Mouse (Mus musculus) MEL (cell line): ENCODE measurements around the gene Cpd. TPM values are rescaled to one million over a fixed set of nuclear protein-coding genes. Genes with fewer than 3 reads are reported as not detected.
A peak's percentile ranks its signal among the peaks of the same experiment; 100 is the strongest.

Experiments
- DNase-seq: peaks from one replicate; pipeline ENCODE4 v3.0.0; 2011; ENCODE audit warnings: low read depth, low spot score
- H3K27ac ChIP-seq: 2 replicates; pipeline ENCODE4 v1.5.1; 2012; ENCODE audit warnings: low read depth, mild to moderate bottlenecking, control low read depth, low read length, moderate library complexity; ENCODE audit not compliant: control insufficient read depth
- H3K27me3 ChIP-seq, 2 experiments: fragments of 150-350 bp in 1 of 2; sonication (generic) in 1 of 2; 2 replicates each; pipeline ENCODE4 v1.6.1; 2012; ENCODE audit warnings: low read length in 2 of 2, mild to moderate bottlenecking in 2 of 2, improper control_type of control experiment in 1 of 2, moderate library complexity in 1 of 2; ENCODE audit not compliant: insufficient read depth in 2 of 2, control insufficient read depth in 1 of 2
- H3K36me3 ChIP-seq, 2 experiments: 2 replicates each; pipeline ENCODE4 v1.6.1; 2012 to 2014; ENCODE audit warnings: low read length in 2 of 2, improper control_type of control experiment in 1 of 2, inconsistent platforms in 1 of 2, mild to moderate bottlenecking in 1 of 2; ENCODE audit not compliant: insufficient read depth in 2 of 2, control insufficient read depth in 1 of 2
- H3K4me1 ChIP-seq, 2 experiments: fragments of 150-350 bp in 1 of 2; sonication (generic) in 1 of 2; 2 replicates each; pipeline ENCODE4 v1.6.1; 2012; ENCODE audit warnings: low read length in 2 of 2, improper control_type of control experiment in 1 of 2, mild to moderate bottlenecking in 1 of 2; ENCODE audit not compliant: insufficient read depth in 2 of 2, control insufficient read depth in 1 of 2
- H3K4me3 ChIP-seq, 2 experiments: fragments of 150-350 bp in 1 of 2; sonication (generic) in 1 of 2; 2 replicates each; pipeline ENCODE4 v1.5.1; 2012; ENCODE audit warnings: low read depth in 2 of 2, low read length in 2 of 2, mild to moderate bottlenecking in 2 of 2, moderate library complexity in 2 of 2, control low read depth in 1 of 2, improper control_type of control experiment in 1 of 2; ENCODE audit not compliant: control insufficient read depth in 1 of 2, insufficient read depth in 1 of 2
- H3K79me2 ChIP-seq: 2 replicates; pipeline ENCODE4 v1.6.1; 2012; ENCODE audit warnings: mild to moderate bottlenecking, low read length, moderate library complexity; ENCODE audit not compliant: control insufficient read depth, poor library complexity, insufficient read depth
- H3K9ac ChIP-seq: 2 replicates; pipeline ENCODE4 v1.6.1; 2012; ENCODE audit warnings: low read depth, mild to moderate bottlenecking, control low read depth, low read length, moderate library complexity; ENCODE audit not compliant: control insufficient read depth, poor library complexity, severe bottlenecking
- H3K9me3 ChIP-seq: fragments of 150-350 bp; sonication (generic); replicated peaks from 2 replicates; pipeline ENCODE4 v1.6.1; 2012; ENCODE audit warnings: mild to moderate bottlenecking, low read length, improper control_type of control experiment, moderate library complexity; ENCODE audit not compliant: insufficient read depth
- CTCF ChIP-seq, 3 experiments: IDR thresholded peaks in 2 of 3; conservative IDR thresholded peaks in 1 of 3; 2 replicates each; pipeline ENCODE4 v1.5.1; 2011 to 2012; ENCODE audit warnings: low read length in 3 of 3, low read depth in 2 of 3, mild to moderate bottlenecking in 2 of 3, improper control_type of control experiment in 1 of 3, inconsistent platforms in 1 of 3, mixed read lengths in 1 of 3, moderate library complexity in 1 of 3; ENCODE audit not compliant: control insufficient read depth in 1 of 3, insufficient read depth in 1 of 3, poor library complexity in 1 of 3, severe bottlenecking in 1 of 3
- E2F4 ChIP-seq: IDR thresholded peaks from 2 replicates; pipeline ENCODE4 v1.6.1; 2011; ENCODE audit warnings: low read depth, low read length, improper control_type of control experiment, borderline replicate concordance
- MAFK ChIP-seq: IDR thresholded peaks from 2 replicates; pipeline ENCODE4 v1.6.1; 2011; ENCODE audit warnings: low read depth, mild to moderate bottlenecking, low read length, improper control_type of control experiment, borderline replicate concordance
- MXI1 ChIP-seq: IDR thresholded peaks from 2 replicates; pipeline ENCODE4 v1.6.1; 2011; ENCODE audit warnings: mild to moderate bottlenecking, low read depth, low read length, improper control_type of control experiment
- NRF1 ChIP-seq: IDR thresholded peaks from 2 replicates; pipeline ENCODE4 v1.6.1; 2014; ENCODE audit warnings: low read depth, mild to moderate bottlenecking, inconsistent platforms, low read length, improper control_type of control experiment, moderate library complexity; ENCODE audit not compliant: poor library complexity, insufficient read depth, severe bottlenecking
- POLR2AphosphoS5 ChIP-seq: IDR thresholded peaks from 2 replicates; pipeline ENCODE4 v1.6.1; 2012; ENCODE audit warnings: low read depth, borderline replicate concordance, mild to moderate bottlenecking, inconsistent platforms, low read length, moderate library complexity, mixed read lengths
- RAD21 ChIP-seq: IDR thresholded peaks from 2 replicates; pipeline ENCODE4 v1.6.1; 2011; ENCODE audit warnings: mild to moderate bottlenecking, low read depth, low read length, improper control_type of control experiment
- SIN3A ChIP-seq: IDR thresholded peaks from 2 replicates; pipeline ENCODE4 v1.6.1; 2012; ENCODE audit warnings: low read length, improper control_type of control experiment, inconsistent platforms
- SMC3 ChIP-seq: IDR thresholded peaks from 2 replicates; pipeline ENCODE4 v1.6.1; 2011; ENCODE audit warnings: low read depth, low read length, improper control_type of control experiment
- UBTF ChIP-seq: IDR thresholded peaks from 2 replicates; pipeline ENCODE4 v1.6.1; 2012; ENCODE audit warnings: low read depth, mild to moderate bottlenecking, inconsistent platforms, low read length, improper control_type of control experiment, moderate library complexity, borderline replicate concordance; ENCODE audit not compliant: insufficient read depth
- USF1 ChIP-seq: IDR thresholded peaks from 2 replicates; pipeline ENCODE4 v1.6.1; 2014; ENCODE audit warnings: low read depth, mild to moderate bottlenecking, inconsistent platforms, low read length, improper control_type of control experiment, moderate library complexity
- USF2 ChIP-seq, 2 experiments: IDR thresholded peaks; 2 replicates each; pipeline ENCODE4 v1.6.1; 2011 to 2012; ENCODE audit warnings: improper control_type of control experiment in 2 of 2, low read length in 2 of 2, borderline replicate concordance in 1 of 2, inconsistent platforms in 1 of 2, low read depth in 1 of 2, mild to moderate bottlenecking in 1 of 2; ENCODE audit not compliant: insufficient read depth in 1 of 2
- ZC3H11A ChIP-seq: IDR thresholded peaks from 2 replicates; pipeline ENCODE4 v1.6.1; 2012; ENCODE audit warnings: low read depth, mild to moderate bottlenecking, inconsistent platforms, low read length, improper control_type of control experiment
- ZKSCAN1 ChIP-seq: IDR thresholded peaks from 2 replicates; pipeline ENCODE4 v1.6.1; 2012; ENCODE audit warnings: low read depth, mild to moderate bottlenecking, inconsistent platforms, low read length, improper control_type of control experiment, moderate library complexity
- polyA plus RNA-seq, 2 experiments: library from polyadenylated mRNA; stranded (reverse) in 1 of 2; unstranded in 1 of 2; fragments of >175 nt in 1 of 2; fragments of >200 nt in 1 of 2; gene quantifications; 2 replicates each; pipeline versions ENCODE4 v1.2.1 to v1.2.4; 2012; ENCODE audit warnings: low replicate concordance in 2 of 2, low read depth in 1 of 2; ENCODE audit not compliant: insufficient read length in 2 of 2, insufficient read depth in 1 of 2, missing spikeins in 1 of 2
- total RNA-seq: library from RNA; depleted of rRNA; stranded (reverse); fragments of 300-350 nt; gene quantifications from 2 replicates; pipeline ENCODE4 v1.2.3, GENCODE M21; 2012

Gene Cpd
- total and polyA plus RNA-seq, 3 experiments: 7.5 to 14.6 TPM; not detected in 1

DNA sequence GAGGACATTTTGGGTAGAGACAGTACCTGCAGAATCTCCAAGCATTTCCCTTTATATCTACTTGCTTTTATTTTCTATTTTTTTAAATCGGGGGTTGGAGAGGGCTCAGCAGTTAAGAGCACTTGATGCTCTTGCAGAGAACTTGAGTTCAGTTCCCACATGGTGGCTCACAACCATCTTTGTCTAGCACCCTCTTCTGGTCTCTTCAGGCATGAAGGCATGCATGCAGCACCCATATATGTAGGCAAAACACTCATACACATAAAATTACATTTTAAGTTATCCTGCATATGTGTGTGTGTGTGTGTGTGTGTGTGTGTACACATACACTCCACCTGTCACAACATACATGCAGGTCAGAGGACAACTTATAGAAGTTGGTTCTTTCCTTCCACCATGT, 100.9 kb downstream of the Cpd start:
- H3K79me2 ChIP-seq: no peaks in the 10 kb centered on the region
- peaks cover 0 to 36% of the 10 kb centered on the region in 2 experiments; a peak in 2 of 4 replicates for H3K36me3 ChIP-seq
- no peak overlapping the region for H3K27ac ChIP-seq
- no peaks in the 10 kb centered on the region for H3K4me1 ChIP-seq
- peak; percentile 23 for DNase-seq
- H3K9ac ChIP-seq: no peak overlapping the region
- peak in 1 of 3 experiments; percentile 18; a peak in 2 of 6 replicates for TF ChIP-seq CTCF (IDR thresholded peaks at IDR 0.05 in 2 of 3, conservative IDR thresholded peaks at IDR 0.05 in 1 of 3; ENCODE audit: control insufficient read depth in 1 of 3, insufficient read depth in 1 of 3, low read depth in 2 of 3, low read length in 3 of 3, poor library complexity in 1 of 3, severe bottlenecking in 1 of 3)
- no peak for TF ChIP-seq USF1
- no peak overlapping the region for H3K4me3 ChIP-seq
- H3K27me3 ChIP-seq: no peaks in the 10 kb centered on the region
- H3K9me3 ChIP-seq: no peaks in the 10 kb centered on the region

DNA sequence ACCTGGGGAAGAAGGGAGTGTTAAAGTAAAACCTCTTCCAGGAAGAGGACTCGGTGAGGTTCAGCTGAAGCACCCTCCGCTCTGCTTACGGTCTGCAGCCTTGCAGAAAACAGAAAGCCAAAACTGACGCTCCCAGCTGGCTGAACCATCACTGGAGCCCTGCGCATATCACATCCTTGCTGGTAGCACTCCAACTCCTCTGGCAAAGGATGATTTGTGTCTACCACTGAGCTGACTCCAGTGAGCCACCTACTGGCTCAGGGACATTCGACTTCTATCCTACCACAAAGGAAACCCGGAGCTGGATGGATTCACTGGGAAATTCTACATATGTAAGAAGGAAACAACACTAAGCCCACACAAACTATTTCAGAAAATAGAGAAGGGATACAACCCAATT, 102.3 kb downstream of the Cpd start:
- Histone ChIP-seq H3K79me2 (no peaks in the 10 kb centered on the region), H3K9me3 (no peaks in the 10 kb centered on the region), H3K4me3 (no peak overlapping the region), H3K9ac (no peak overlapping the region), H3K4me1 (no peaks in the 10 kb centered on the region), H3K36me3 (peaks cover 0 to 33% of the 10 kb centered on the region in 2 experiments; a peak in 2 of 4 replicates), H3K27me3 (no peaks in the 10 kb centered on the region), H3K27ac (no peak overlapping the region)
- no peak for DNase-seq
- TF ChIP-seq CTCF (IDR thresholded peaks at IDR 0.05 in 2 of 3, conservative IDR thresholded peaks at IDR 0.05 in 1 of 3; ENCODE audit: control insufficient read depth in 1 of 3, insufficient read depth in 1 of 3, low read depth in 2 of 3, low read length in 3 of 3, poor library complexity in 1 of 3, severe bottlenecking in 1 of 3) (peak in 2 of 3 experiments; percentile 7 to 28; a peak in 2 of 6 replicates), SMC3 (peak; percentile 14; the same call in 1 of the 2 replicates), NRF1 (no peak)

DNA sequence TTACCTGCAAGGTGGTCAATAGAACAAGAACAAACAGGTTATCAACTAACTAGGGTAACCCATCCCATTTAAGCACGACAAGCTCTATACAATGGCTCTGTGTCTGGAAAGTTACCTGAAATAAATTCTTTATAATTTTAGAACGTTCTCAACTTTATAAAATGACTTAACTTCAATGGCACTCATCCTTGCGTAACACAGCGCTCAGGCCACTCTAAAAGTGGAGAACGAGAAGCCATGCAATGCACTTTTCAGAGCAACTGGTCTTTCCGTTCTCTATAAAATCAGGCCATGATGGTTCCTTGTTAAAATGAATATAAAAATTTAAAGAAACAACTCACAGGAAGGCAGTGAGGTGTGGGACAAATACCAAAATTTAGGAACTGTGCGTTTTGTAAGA, 104.3 kb downstream of the Cpd start:
- TF ChIP-seq MXI1 (no peak), ZKSCAN1 (no peak), ZC3H11A (no peak), MAFK (no peak)
- Histone ChIP-seq H3K27me3 (no peaks in the 10 kb centered on the region), H3K4me1 (no peaks in the 10 kb centered on the region), H3K9ac (no peak overlapping the region), H3K27ac (no peak overlapping the region), H3K9me3 (no peaks in the 10 kb centered on the region), H3K36me3 (peaks cover 0 to 24% of the 10 kb centered on the region in 2 experiments; a peak in 2 of 4 replicates), H3K79me2 (no peaks in the 10 kb centered on the region), H3K4me3 (no peak overlapping the region)
- no peak for DNase-seq

DNA sequence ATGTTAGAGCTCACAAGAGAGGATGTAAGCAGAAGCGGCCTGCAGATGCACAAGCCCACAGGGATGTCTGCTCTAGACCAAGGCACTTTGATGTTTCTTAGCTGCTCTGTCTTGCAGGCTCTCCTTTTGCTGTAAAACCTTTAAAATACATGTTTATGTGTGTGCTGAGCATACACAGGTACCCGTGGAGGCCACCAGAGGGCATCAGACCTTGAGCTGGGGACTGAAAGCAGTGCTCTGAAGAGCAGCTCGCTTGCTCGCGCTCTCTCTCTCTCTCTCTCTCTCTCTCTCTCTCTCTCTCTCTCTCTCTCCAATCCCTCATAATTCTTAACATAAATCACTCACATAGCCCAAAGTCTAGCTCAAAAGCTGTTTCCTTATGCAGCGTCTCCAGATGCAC, 107.7 kb downstream of the Cpd start:
- DNase-seq: peak; percentile 67
- H3K4me1 ChIP-seq: peaks cover 7 to 10% of the 10 kb centered on the region in 2 experiments
- no peaks in the 10 kb centered on the region for H3K9me3 ChIP-seq
- peaks cover 16 to 31% of the 10 kb centered on the region in 2 experiments for H3K36me3 ChIP-seq
- H3K27me3 ChIP-seq: no peaks in the 10 kb centered on the region
- H3K4me3 ChIP-seq: no peak overlapping the region
- TF ChIP-seq MAFK (no peak), POLR2AphosphoS5 (no peak), UBTF (no peak), SMC3 (peak; percentile 46), E2F4 (no peak), CTCF (IDR thresholded peaks at IDR 0.05 in 2 of 3, conservative IDR thresholded peaks at IDR 0.05 in 1 of 3; ENCODE audit: control insufficient read depth in 1 of 3, insufficient read depth in 1 of 3, low read depth in 2 of 3, low read length in 3 of 3, poor library complexity in 1 of 3, severe bottlenecking in 1 of 3) (peak; percentile 61 to 73 (median 61)), MXI1 (no peak), USF2 (IDR thresholded peaks at IDR 0.05; ENCODE audit: borderline replicate concordance in 1 of 2, insufficient read depth in 1 of 2, low read depth in 1 of 2, low read length in 2 of 2) (no peak), RAD21 (peak; percentile 4; the same call in 1 of the 2 replicates), ZC3H11A (no peak), SIN3A (no peak)
- TF ChIP-seq, all 39 proteins: peak for 3
- H3K79me2 ChIP-seq: no peaks in the 10 kb centered on the region
- H3K9ac ChIP-seq: no peak overlapping the region
- no peak overlapping the region for H3K27ac ChIP-seq
